Mouse (Mus musculus): ENCODE measurements at regions not wholly inside any gene's neighbourhood (a gene's known extent, or its start where the extent isn't known, plus 50 kb on each side); places are given as distances from the start of the nearest gene placed in this dataset.

- H3K4me3 ChIP-seq (ENCODE audit: low read depth, low read length) = no peak overlapping the region
- no peaks in the 10 kb centered on the region for H3K27me3 ChIP-seq (ENCODE audit: control insufficient read depth, insufficient read depth, low read length)
- WGBS = 68% methylated on average over 6 of the region's 6 CpGs
- ATAC-seq (ENCODE audit: insufficient read depth, low FRiP score, low TSS enrichment) (no peak), DNase-seq (ENCODE audit: low spot score) (no peak)
- H3K4me1 ChIP-seq (ENCODE audit: control insufficient read depth, insufficient read depth, low read length) = no peaks in the 10 kb centered on the region
- H3K4me2 ChIP-seq (ENCODE audit: low read depth) = no peak overlapping the region
- no peak overlapping the region for H3K9ac ChIP-seq (ENCODE audit: low read length)
- H3K27ac ChIP-seq (ENCODE audit: low read depth, low read length) = no peak overlapping the region
- no peaks in the 10 kb centered on the region for H3K36me3 ChIP-seq (ENCODE audit: control insufficient read depth, insufficient read depth, low read length)
- no peaks in the 10 kb centered on the region for H3K9me3 ChIP-seq (ENCODE audit: control insufficient read depth, low read length)
Measured at GRCm38 (mm10) chr12:78066024-78066423, 128.0 kb upstream of the Gm6657 start.

DNA sequence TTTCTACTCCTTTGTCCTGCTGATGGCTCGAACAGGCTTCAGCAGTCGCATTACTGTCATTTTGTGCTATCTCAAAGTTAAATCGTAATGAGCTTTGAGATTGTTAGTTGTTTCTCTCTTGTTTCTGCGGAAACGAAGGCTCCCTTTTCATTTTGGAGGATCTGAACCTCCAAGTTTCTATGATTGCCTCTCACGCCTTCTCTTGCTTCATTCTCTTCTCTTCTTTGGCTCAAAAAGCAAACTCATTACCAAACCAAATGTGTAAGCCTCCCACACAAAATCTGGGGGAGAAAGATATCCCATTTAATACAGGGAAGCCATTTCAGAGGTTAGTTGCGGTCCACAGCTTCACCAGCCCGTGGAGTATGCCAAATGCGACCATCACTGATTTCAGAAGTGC lies 121.1 kb upstream of the Gm6657 start:
- H3K4me3 ChIP-seq (ENCODE audit: low read depth, low read length) = no peak overlapping the region
- H3K4me2 ChIP-seq (ENCODE audit: low read depth) = no peak overlapping the region
- DNase-seq (ENCODE audit: low spot score) (no peak), ATAC-seq (ENCODE audit: insufficient read depth, low FRiP score, low TSS enrichment) (no peak)
- no peak overlapping the region for H3K9ac ChIP-seq (ENCODE audit: low read length)
- no peaks in the 10 kb centered on the region for H3K4me1 ChIP-seq (ENCODE audit: control insufficient read depth, insufficient read depth, low read length)
- H3K36me3 ChIP-seq (ENCODE audit: control insufficient read depth, insufficient read depth, low read length) = no peaks in the 10 kb centered on the region
- H3K27ac ChIP-seq (ENCODE audit: low read depth, low read length) = no peak overlapping the region
- H3K9me3 ChIP-seq (ENCODE audit: control insufficient read depth, low read length) = no peaks in the 10 kb centered on the region
- no peaks in the 10 kb centered on the region for H3K27me3 ChIP-seq (ENCODE audit: control insufficient read depth, insufficient read depth, low read length)
- 82% methylated on average over 9 of the region's 9 CpGs for WGBS

- ATAC-seq (ENCODE audit: insufficient read depth, low FRiP score, low TSS enrichment) (no peak), DNase-seq (ENCODE audit: low spot score) (no peak)
- 93% methylated on average over 8 of the region's 8 CpGs for WGBS
- no peak overlapping the region for H3K4me2 ChIP-seq (ENCODE audit: low read depth)
- no peaks in the 10 kb centered on the region for H3K9me3 ChIP-seq (ENCODE audit: control insufficient read depth, low read length)
- H3K9ac ChIP-seq (ENCODE audit: low read length) = no peak overlapping the region
- no peaks in the 10 kb centered on the region for H3K36me3 ChIP-seq (ENCODE audit: control insufficient read depth, insufficient read depth, low read length)
- H3K4me1 ChIP-seq (ENCODE audit: control insufficient read depth, insufficient read depth, low read length) = no peaks in the 10 kb centered on the region
- no peak overlapping the region for H3K4me3 ChIP-seq (ENCODE audit: low read depth, low read length)
- H3K27me3 ChIP-seq (ENCODE audit: control insufficient read depth, insufficient read depth, low read length) = no peaks in the 10 kb centered on the region
- H3K27ac ChIP-seq (ENCODE audit: low read depth, low read length) = no peak overlapping the region
Measured at GRCm38 (mm10) chr12:78074290-78074802, 119.7 kb upstream of the Gm6657 start.

DNA sequence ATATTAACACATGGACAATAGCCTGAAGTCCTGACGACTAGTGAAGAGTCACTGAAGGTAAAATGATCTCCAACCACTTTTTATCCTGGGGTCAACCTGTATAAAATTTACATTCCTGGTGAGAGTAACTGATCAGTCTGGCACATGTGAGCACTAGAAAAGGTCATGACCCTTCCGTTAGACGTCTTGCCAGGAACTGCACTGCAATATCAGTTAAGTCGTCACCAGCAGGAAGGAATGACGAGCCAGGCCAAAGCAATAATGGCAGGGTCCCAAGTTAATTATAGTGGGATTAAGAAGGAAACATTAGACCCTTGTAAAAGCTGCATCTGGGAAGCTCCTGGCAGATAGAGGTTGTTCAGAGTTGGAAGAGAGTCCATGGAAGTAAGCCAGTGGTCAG lies 116.8 kb upstream of the Gm6657 start:
- H3K27ac ChIP-seq (ENCODE audit: low read depth, low read length) = no peak overlapping the region
- H3K4me2 ChIP-seq (ENCODE audit: low read depth) = no peak overlapping the region
- H3K27me3 ChIP-seq (ENCODE audit: control insufficient read depth, insufficient read depth, low read length) = no peaks in the 10 kb centered on the region
- 36% methylated on average over 5 of the region's 5 CpGs for WGBS
- H3K4me3 ChIP-seq (ENCODE audit: low read depth, low read length) = no peak overlapping the region
- ATAC-seq (ENCODE audit: insufficient read depth, low FRiP score, low TSS enrichment) (no peak), DNase-seq (ENCODE audit: low spot score) (no peak)
- no peaks in the 10 kb centered on the region for H3K4me1 ChIP-seq (ENCODE audit: control insufficient read depth, insufficient read depth, low read length)
- no peak overlapping the region for H3K9ac ChIP-seq (ENCODE audit: low read length)
- H3K36me3 ChIP-seq (ENCODE audit: control insufficient read depth, insufficient read depth, low read length) = no peaks in the 10 kb centered on the region
- no peaks in the 10 kb centered on the region for H3K9me3 ChIP-seq (ENCODE audit: control insufficient read depth, low read length)

DNA sequence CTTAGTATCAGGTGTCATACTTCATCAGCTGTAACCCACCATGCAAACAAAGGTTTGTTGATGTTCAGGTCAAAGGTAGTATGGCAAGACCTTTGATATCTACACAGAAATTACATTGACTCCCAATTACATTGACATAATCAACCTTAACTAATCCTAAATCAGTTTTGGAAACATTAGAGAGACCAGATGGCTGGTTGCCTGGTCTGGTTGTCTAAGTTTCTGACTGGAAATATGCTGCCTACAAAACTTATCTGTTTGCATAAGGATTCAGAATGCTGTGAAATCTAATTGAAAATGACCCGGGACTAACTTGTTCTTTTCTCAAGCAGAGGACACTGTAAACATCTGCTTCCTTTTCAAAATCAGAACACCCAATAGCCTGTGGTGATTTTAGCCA lies 111.9 kb upstream of the Gm6657 start:
- H3K4me1 ChIP-seq (ENCODE audit: control insufficient read depth, insufficient read depth, low read length) = no peaks in the 10 kb centered on the region
- H3K9ac ChIP-seq (ENCODE audit: low read length) = no peak overlapping the region
- DNase-seq (ENCODE audit: low spot score) (no peak), ATAC-seq (ENCODE audit: insufficient read depth, low FRiP score, low TSS enrichment) (no peak)
- H3K36me3 ChIP-seq (ENCODE audit: control insufficient read depth, insufficient read depth, low read length) = no peaks in the 10 kb centered on the region
- no peak overlapping the region for H3K4me2 ChIP-seq (ENCODE audit: low read depth)
- WGBS = 80% methylated on average over 1 of the region's 1 CpGs
- H3K4me3 ChIP-seq (ENCODE audit: low read depth, low read length) = no peak overlapping the region
- no peaks in the 10 kb centered on the region for H3K9me3 ChIP-seq (ENCODE audit: control insufficient read depth, low read length)
- no peaks in the 10 kb centered on the region for H3K27me3 ChIP-seq (ENCODE audit: control insufficient read depth, insufficient read depth, low read length)
- no peak overlapping the region for H3K27ac ChIP-seq (ENCODE audit: low read depth, low read length)

- Histone ChIP-seq H3K36me3 (ENCODE audit: control insufficient read depth, insufficient read depth, low read length) (no peaks in the 10 kb centered on the region), H3K4me3 (ENCODE audit: low read depth, low read length) (no peak overlapping the region), H3K9me3 (ENCODE audit: control insufficient read depth, low read length) (no peaks in the 10 kb centered on the region), H3K27me3 (ENCODE audit: control insufficient read depth, insufficient read depth, low read length) (no peaks in the 10 kb centered on the region), H3K4me2 (ENCODE audit: low read depth) (no peak overlapping the region), H3K9ac (ENCODE audit: low read length) (no peak overlapping the region), H3K27ac (ENCODE audit: low read depth, low read length) (no peak overlapping the region), H3K4me1 (ENCODE audit: control insufficient read depth, insufficient read depth, low read length) (no peaks in the 10 kb centered on the region)
- ATAC-seq (ENCODE audit: insufficient read depth, low FRiP score, low TSS enrichment) (no peak), DNase-seq (ENCODE audit: low spot score) (no peak)
- 90% methylated on average over 5 of the region's 5 CpGs for WGBS
Measured at GRCm38 (mm10) chr12:78086016-78086415, 108.0 kb upstream of the Gm6657 start.

DNA sequence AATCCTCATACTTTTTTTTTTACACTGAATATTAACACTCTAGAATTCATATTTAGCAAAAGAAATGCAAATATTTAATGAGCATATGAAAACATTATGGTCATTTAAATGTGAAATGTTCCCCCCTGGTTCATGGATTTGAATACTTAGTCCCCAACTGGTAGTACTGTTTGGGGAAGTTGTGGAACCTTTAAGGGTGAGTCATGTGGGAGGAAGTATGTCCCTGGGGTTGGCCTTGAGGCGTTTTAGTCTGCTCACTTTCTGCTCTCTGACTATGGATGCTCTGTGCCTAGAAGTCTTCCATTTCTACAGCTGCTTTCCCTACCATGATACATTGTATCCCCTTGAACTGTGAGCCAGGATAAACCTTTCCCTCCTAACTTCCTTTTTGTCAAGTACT lies 106.1 kb upstream of the Gm6657 start:
- Histone ChIP-seq H3K9me3 (ENCODE audit: control insufficient read depth, low read length) (no peaks in the 10 kb centered on the region), H3K4me1 (ENCODE audit: control insufficient read depth, insufficient read depth, low read length) (no peaks in the 10 kb centered on the region), H3K27me3 (ENCODE audit: control insufficient read depth, insufficient read depth, low read length) (no peaks in the 10 kb centered on the region), H3K4me3 (ENCODE audit: low read depth, low read length) (no peak overlapping the region), H3K9ac (ENCODE audit: low read length) (no peak overlapping the region), H3K36me3 (ENCODE audit: control insufficient read depth, insufficient read depth, low read length) (no peaks in the 10 kb centered on the region), H3K4me2 (ENCODE audit: low read depth) (no peak overlapping the region), H3K27ac (ENCODE audit: low read depth, low read length) (no peak overlapping the region)
- 63% methylated on average over 1 of the region's 1 CpGs for WGBS
- no peak for ATAC-seq (ENCODE audit: insufficient read depth, low FRiP score, low TSS enrichment)
- no peak for DNase-seq (ENCODE audit: low spot score)

DNA sequence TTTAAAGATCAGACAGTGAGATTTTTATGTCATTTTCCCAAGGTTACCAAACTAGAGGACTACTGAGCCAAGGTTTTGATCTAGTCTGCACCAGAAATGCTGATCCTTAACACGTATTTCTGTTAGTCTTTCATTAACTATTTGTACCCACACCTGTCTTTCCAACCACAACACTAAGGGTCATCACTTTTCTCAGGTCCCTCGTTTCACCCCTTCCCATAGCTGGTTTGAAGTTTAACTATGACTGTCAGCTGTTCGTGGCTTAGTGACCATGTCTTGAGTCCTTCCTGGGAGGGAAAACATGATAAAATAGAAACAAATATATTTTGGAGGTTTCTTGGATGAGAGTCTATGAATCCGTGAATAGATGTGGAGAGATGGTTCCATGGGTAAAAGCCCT lies 99.6 kb upstream of the Gm6657 start:
- ATAC-seq (ENCODE audit: insufficient read depth, low FRiP score, low TSS enrichment) (no peak), DNase-seq (ENCODE audit: low spot score) (no peak)
- Histone ChIP-seq H3K4me1 (ENCODE audit: control insufficient read depth, insufficient read depth, low read length) (no peaks in the 10 kb centered on the region), H3K27me3 (ENCODE audit: control insufficient read depth, insufficient read depth, low read length) (no peaks in the 10 kb centered on the region), H3K36me3 (ENCODE audit: control insufficient read depth, insufficient read depth, low read length) (no peaks in the 10 kb centered on the region), H3K4me2 (ENCODE audit: low read depth) (no peak overlapping the region), H3K9ac (ENCODE audit: low read length) (no peak overlapping the region), H3K27ac (ENCODE audit: low read depth, low read length) (no peak overlapping the region), H3K9me3 (ENCODE audit: control insufficient read depth, low read length) (no peaks in the 10 kb centered on the region), H3K4me3 (ENCODE audit: low read depth, low read length) (no peak overlapping the region)
- WGBS = 85% methylated on average over 4 of the region's 4 CpGs

DNA sequence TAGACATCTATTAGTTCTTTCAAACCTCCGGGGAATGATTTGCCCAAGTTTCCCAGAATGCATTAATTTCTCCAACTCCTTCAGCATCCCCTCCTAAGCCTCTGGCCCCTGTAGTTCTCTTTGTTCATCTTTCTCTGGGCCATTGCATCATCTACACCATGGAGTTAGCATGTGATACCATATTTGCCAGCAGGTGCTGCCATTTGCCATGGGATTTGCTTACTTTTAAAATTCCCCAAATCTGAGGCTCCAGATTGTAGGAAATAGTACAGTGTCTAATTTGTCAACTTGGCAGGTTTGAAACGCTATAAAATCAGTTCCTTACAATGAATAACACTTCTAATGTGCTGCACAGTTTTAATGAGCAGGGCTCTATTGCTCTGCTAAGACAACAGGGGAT lies 98.7 kb upstream of the Gm6657 start:
- 65% methylated on average over 2 of the region's 2 CpGs for WGBS
- DNase-seq (ENCODE audit: low spot score) = no peak

More for the DNA sequence above, 98.7 kb upstream of the Gm6657 start:
- H3K4me1 ChIP-seq (ENCODE audit: control insufficient read depth, insufficient read depth, low read length) = no peaks in the 10 kb centered on the region
- no peaks in the 10 kb centered on the region for H3K9me3 ChIP-seq (ENCODE audit: control insufficient read depth, low read length)
- H3K27ac ChIP-seq (ENCODE audit: low read depth, low read length) = no peak overlapping the region
- H3K9ac ChIP-seq (ENCODE audit: low read length) = no peak overlapping the region
- ATAC-seq (ENCODE audit: insufficient read depth, low FRiP score, low TSS enrichment) = no peak
- no peak overlapping the region for H3K4me2 ChIP-seq (ENCODE audit: low read depth)
- H3K27me3 ChIP-seq (ENCODE audit: control insufficient read depth, insufficient read depth, low read length) = no peaks in the 10 kb centered on the region
- H3K4me3 ChIP-seq (ENCODE audit: low read depth, low read length) = no peak overlapping the region
- no peaks in the 10 kb centered on the region for H3K36me3 ChIP-seq (ENCODE audit: control insufficient read depth, insufficient read depth, low read length)

Data from neural tube, embryonic 11.5 days (tissue).